Mouse (Mus musculus) regulatory T cell (primary cell): Measurements from ENCODE around the gene Hist1h1b.

Experiments used
- in situ Hi-C: fragments of 300-600 bp; cut with MboI, MseI; formaldehyde crosslinking; loops from one replicate; pipeline ENCODE4 v1.15.1; 2025; ENCODE audit warnings: high pct_unique_total_duplicates

Hist1h1b gene

GRCm38 (mm10) chr13:21783255-21783617, 2.8 kb upstream of the Hist1h1b start, which contains the start of gene Hist1h3i:
TSS of gene Hist1h3i (minus strand) at chr13:21783370.
- in situ Hi-C loops: loop anchor here (25.0 kb wide), 1 partner anchor 1954 kb away; the partner anchor contains the start of genes Hist1h1c, Hist1h2bb and Hist1h3c

GRCm38 (mm10) chr13:21782361-21783254, 2.2 kb upstream of the Hist1h1b start:
- in situ Hi-C loops: loop anchor here (25.0 kb wide), 1 partner anchor 1955 kb away; the partner anchor contains the start of genes Hist1h1c, Hist1h2bb and Hist1h3c

- in situ Hi-C loops: loop anchor here (25.0 kb wide), 1 partner anchor 1956 kb away; the partner anchor contains the start of genes Hist1h1c, Hist1h2bb and Hist1h3c
Measured at GRCm38 (mm10) chr13:21781639-21782038, 1.2 kb upstream of the Hist1h1b start.

- in situ Hi-C loops: loop anchor here (25.0 kb wide), 1 partner anchor 1956 kb away; the partner anchor contains the start of genes Hist1h1c, Hist1h2bb and Hist1h3c
Measured at GRCm38 (mm10) chr13:21781021-21781555, 663 bp upstream of the Hist1h1b start.

- in situ Hi-C loops: loop anchor here (25.0 kb wide), 1 partner anchor 1958 kb away; the partner anchor contains the start of genes Hist1h1c, Hist1h2bb and Hist1h3c
Measured at GRCm38 (mm10) chr13:21778814-21779766, 1.3 kb downstream of the Hist1h1b start.

- in situ Hi-C loops: no loop called here
Measured at GRCm38 (mm10) chr13:21755707-21756106, 24.7 kb downstream of the Hist1h1b start.

- in situ Hi-C loops: loop anchor here (5.0 kb wide), 1 partner anchor 37 kb away; the partner anchor contains the start of genes Hist1h2ai, Hist1h2bl and Hist1h3h
Measured at GRCm38 (mm10) chr13:21754294-21755001, 26.0 kb downstream of the Hist1h1b start.

- in situ Hi-C loops: loop anchor here (5.0 kb wide), 1 partner anchor 36 kb away; the partner anchor contains the start of genes Hist1h2ai, Hist1h2bl and Hist1h3h
Measured at GRCm38 (mm10) chr13:21753524-21754285, 26.7 kb downstream of the Hist1h1b start, which contains the start of the genes Hist1h2ak and Hist1h2bn. TSS of gene Hist1h2ak (minus strand) at chr13:21753827. TSS of gene Hist1h2bn (plus strand) at chr13:21754123.

GRCm38 (mm10) chr13:21753051-21753523, 27.3 kb downstream of the Hist1h1b start:
- in situ Hi-C loops: loop anchor here (5.0 kb wide), 1 partner anchor 36 kb away; the partner anchor contains the start of genes Hist1h2ai, Hist1h2bl and Hist1h3h

GRCm38 (mm10) chr13:21752356-21752755, 28.1 kb downstream of the Hist1h1b start:
- in situ Hi-C loops: loop anchor here (5.0 kb wide), 1 partner anchor 35 kb away; the partner anchor contains the start of genes Hist1h2ai, Hist1h2bl and Hist1h3h

- in situ Hi-C loops: loop anchor here (5.0 kb wide), 1 partner anchor 35 kb away; the partner anchor contains the start of genes Hist1h2ai, Hist1h2bl and Hist1h3h
Measured at GRCm38 (mm10) chr13:21751827-21752226, 28.6 kb downstream of the Hist1h1b start.

GRCm38 (mm10) chr13:21751417-21751816, 29.0 kb downstream of the Hist1h1b start:
- in situ Hi-C loops: loop anchor here (5.0 kb wide), 1 partner anchor 34 kb away; the partner anchor contains the start of genes Hist1h2ai, Hist1h2bl and Hist1h3h

- in situ Hi-C loops: loop anchor here (5.0 kb wide), 1 partner anchor 33 kb away; the partner anchor contains the start of genes Hist1h2ai, Hist1h2bl and Hist1h3h
Measured at GRCm38 (mm10) chr13:21750159-21751017, 30.0 kb downstream of the Hist1h1b start, which contains the start of gene Hist1h4k. TSS of gene Hist1h4k (minus strand) at chr13:21750505.

- in situ Hi-C loops: loop anchor here (5.0 kb wide), 1 partner anchor 32 kb away; the partner anchor contains the start of genes Hist1h2ai, Hist1h2bl and Hist1h3h
Measured at GRCm38 (mm10) chr13:21749387-21750158, 30.9 kb downstream of the Hist1h1b start.

- in situ Hi-C loops: no loop called here
Measured at GRCm38 (mm10) chr13:21745006-21745405, 35.4 kb downstream of the Hist1h1b start.
